Mouse (Mus musculus): Measurements from ENCODE around the gene Gpsm3.

Gene Gpsm3

GRCm38 (mm10) chr17:34629796-34630603 is 40.4 kb downstream of the Gpsm3 start:
- DNase-seq (ENCODE audit: low spot score), result no peak

GRCm38 (mm10) chr17:34630761-34631301 is 41.2 kb downstream of the Gpsm3 start:
- no peak for DNase-seq (ENCODE audit: low spot score)

GRCm38 (mm10) chr17:34631647-34632046 is 42.0 kb downstream of the Gpsm3 start:
- DNase-seq (ENCODE audit: low spot score), result no peak

GRCm38 (mm10) chr17:34632261-34632691 is 42.7 kb downstream of the Gpsm3 start:
- peak; percentile 46 for DNase-seq (ENCODE audit: low spot score)

- DNase-seq (ENCODE audit: low spot score), result no peak
Measured at GRCm38 (mm10) chr17:34635671-34636070, 46.1 kb downstream of the Gpsm3 start.

GRCm38 (mm10) chr17:34637459-34637858 is 47.9 kb downstream of the Gpsm3 start:
- DNase-seq (ENCODE audit: low spot score), result no peak

- no peak for DNase-seq (ENCODE audit: low spot score)
Measured at GRCm38 (mm10) chr17:34639461-34640255, 50.1 kb downstream of the Gpsm3 start.

GRCm38 (mm10) chr17:34640778-34641601 is 51.4 kb downstream of the Gpsm3 start:
- DNase-seq (ENCODE audit: low spot score), result no peak

All from urinary bladder, postnatal 10 days (tissue).